Mouse (Mus musculus) kidney, embryonic 15.5 days (tissue): Measurements from ENCODE around the gene Nudt19. TPM values are rescaled to one million over a fixed set of nuclear protein-coding genes. Genes with fewer than 3 reads are reported as not detected.
A peak's percentile ranks its signal among the peaks of the same experiment; 100 is the strongest.

Experiments used
- ATAC-seq: fragments of 200-750 bp; cut with Nextera tagmentation; replicated peaks from 2 replicates; pipeline ENCODE4 v1.8.0; 2017; ENCODE audit warnings: moderate TSS enrichment; ENCODE audit not compliant: low FRiP score
- H3K27ac ChIP-seq: fragments of 300-500 bp; sonication (generic); 2 replicates; pipeline ENCODE4 v1.5.1; 2015; ENCODE audit warnings: mild to moderate bottlenecking, inconsistent platforms
- H3K27me3 ChIP-seq: fragments of 300-500 bp; sonication (generic); 2 replicates; pipeline ENCODE4 v1.6.1; 2015; ENCODE audit warnings: inconsistent platforms
- H3K36me3 ChIP-seq: fragments of 300-500 bp; sonication (generic); 2 replicates; pipeline ENCODE4 v1.6.1; 2015; ENCODE audit warnings: inconsistent platforms
- H3K4me1 ChIP-seq: fragments of 300-500 bp; sonication (generic); 2 replicates; pipeline ENCODE4 v1.6.1; 2015; ENCODE audit warnings: inconsistent platforms
- H3K4me2 ChIP-seq: fragments of 300-500 bp; sonication (generic); 2 replicates; pipeline ENCODE4 v1.6.1; 2015; ENCODE audit warnings: moderate library complexity, mild to moderate bottlenecking, inconsistent platforms
- H3K4me3 ChIP-seq: fragments of 300-500 bp; sonication (generic); replicated peaks from 2 replicates; pipeline ENCODE4 v1.5.1; 2015; ENCODE audit warnings: mild to moderate bottlenecking, inconsistent platforms
- H3K9ac ChIP-seq: fragments of 300-500 bp; sonication (generic); 2 replicates; pipeline ENCODE4 v1.6.1; 2015; ENCODE audit warnings: mild to moderate bottlenecking, inconsistent platforms
- H3K9me3 ChIP-seq: fragments of 300-500 bp; sonication (generic); replicated peaks from 2 replicates; pipeline ENCODE4 v1.6.1; 2016; ENCODE audit warnings: inconsistent platforms
- WGBS: fragments of 180-500 bp; shearing (Covaris S2); methylation state at CpG from one replicate; pipeline ENCODE4 v1.1.7; 2015; ENCODE audit warnings: mixed read lengths; 5-methylcytosine and 5-hydroxymethylcytosine counted together
- polyA plus RNA-seq: library from polyadenylated mRNA; unstranded; fragments of >200 nt; fragmentation: Nextera tagmentation; extraction: Ambion mirVana; gene quantifications from 2 replicates; pipeline ENCODE4 v1.2.1, GENCODE M21; 2015

Gene Nudt19
- 66.6 and 68.0 TPM in 2 replicates for polyA plus RNA-seq

DNA sequence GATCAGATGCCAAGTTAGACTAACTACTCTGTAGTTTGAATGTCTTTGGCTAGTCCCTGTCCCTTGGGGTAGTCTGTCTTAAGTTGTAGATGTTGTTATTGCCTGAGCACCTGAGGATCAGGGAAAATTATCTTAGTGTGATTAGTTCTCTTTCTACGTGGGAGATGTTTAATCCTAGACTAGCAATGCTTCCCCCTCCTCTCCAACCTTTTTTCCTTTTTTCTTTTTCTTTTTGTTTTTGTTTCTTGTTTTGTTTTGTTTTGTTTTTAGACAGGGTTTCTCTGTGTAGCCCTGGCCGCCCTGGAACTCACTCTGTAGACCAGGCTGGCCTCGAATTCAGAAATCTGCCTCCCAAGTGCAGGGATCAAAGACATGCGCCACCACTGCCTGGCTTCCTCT is at the start of gene Nudt19:
Nudt19 (minus strand) TSS at position 100 of the 399 bp plus-strand sequence.
- ATAC-seq = no peak
- H3K9me3 ChIP-seq = no peaks in the 10 kb centered on the region
- peaks cover 20% of the 10 kb centered on the region for H3K4me1 ChIP-seq
- peaks cover 6% of the 10 kb centered on the region for H3K36me3 ChIP-seq
- peak within 1 kb of the TSS; percentile 98 for H3K4me2 ChIP-seq
- H3K4me3 ChIP-seq = peak within 1 kb of the TSS; percentile 83
- peak within 1 kb of the TSS; percentile 98 for H3K27ac ChIP-seq
- 68% methylated on average over 4 of the region's 4 CpGs for WGBS
- peak within 1 kb of the TSS; percentile 86 for H3K9ac ChIP-seq
- no peaks in the 10 kb centered on the region for H3K27me3 ChIP-seq

GRCm38 (mm10) chr7:35602766-35603165 is 46.7 kb upstream of the Nudt19 start:
- no peak overlapping the region for H3K4me3 ChIP-seq
- H3K4me2 ChIP-seq = no peak overlapping the region
- peaks cover 58% of the 10 kb centered on the region for H3K36me3 ChIP-seq
- H3K4me1 ChIP-seq = no peaks in the 10 kb centered on the region
- WGBS = 97% methylated on average over 5 of the region's 5 CpGs
- H3K9me3 ChIP-seq = no peaks in the 10 kb centered on the region
- no peaks in the 10 kb centered on the region for H3K27me3 ChIP-seq
- no peak overlapping the region for H3K9ac ChIP-seq
- H3K27ac ChIP-seq = no peak overlapping the region
- no peak for ATAC-seq

DNA sequence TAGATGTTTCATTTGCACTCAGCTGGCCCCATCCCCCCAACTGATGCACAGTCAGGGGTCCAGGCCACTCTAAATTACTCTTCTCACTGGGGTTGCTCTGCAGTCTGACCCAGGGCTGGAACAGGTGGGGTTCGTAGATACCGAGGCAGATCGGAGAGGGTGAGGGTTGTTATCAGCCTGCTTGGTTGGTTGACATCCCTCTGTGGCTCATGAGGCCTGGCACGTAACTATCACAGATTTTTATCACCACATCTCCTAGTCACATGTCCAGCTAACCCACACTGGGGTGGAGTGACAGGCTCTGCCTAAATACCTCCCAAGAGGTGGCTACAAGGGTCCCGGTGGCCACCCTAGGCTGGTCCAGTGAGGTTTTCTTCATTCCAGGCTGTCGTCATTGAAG is 45.0 kb upstream of the Nudt19 start:
- H3K27me3 ChIP-seq = no peaks in the 10 kb centered on the region
- WGBS = 92% methylated on average over 6 of the region's 6 CpGs
- no peak overlapping the region for H3K27ac ChIP-seq
- H3K4me1 ChIP-seq = no peaks in the 10 kb centered on the region
- H3K9me3 ChIP-seq = no peaks in the 10 kb centered on the region
- no peak for ATAC-seq
- no peak overlapping the region for H3K9ac ChIP-seq
- no peak overlapping the region for H3K4me2 ChIP-seq
- H3K4me3 ChIP-seq = no peak overlapping the region
- H3K36me3 ChIP-seq = peaks cover 52% of the 10 kb centered on the region

DNA sequence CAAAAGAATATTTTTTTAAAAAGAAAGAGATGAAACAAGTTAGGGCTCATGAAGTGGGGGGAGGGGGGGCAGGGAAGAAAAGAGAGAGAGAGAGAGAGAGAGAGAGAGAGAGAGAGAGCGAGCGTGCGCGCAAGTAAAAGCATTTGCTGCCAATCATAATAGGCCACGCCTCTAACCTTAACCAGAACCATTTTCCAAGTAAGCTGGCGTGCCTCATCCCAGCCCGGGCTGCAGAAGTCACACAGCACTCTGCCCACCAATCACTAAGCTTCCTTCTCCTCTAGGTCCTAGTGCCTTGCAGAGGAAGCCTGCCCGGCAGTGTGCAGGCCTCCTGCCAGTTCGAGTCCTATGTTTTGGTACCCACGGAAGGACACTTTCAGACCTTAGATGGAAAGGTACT is 43.9 kb upstream of the Nudt19 start:
- Histone ChIP-seq H3K4me2 (no peak overlapping the region), H3K9ac (no peak overlapping the region), H3K4me3 (no peak overlapping the region), H3K9me3 (no peaks in the 10 kb centered on the region), H3K36me3 (peaks cover 58% of the 10 kb centered on the region), H3K27ac (no peak overlapping the region), H3K27me3 (no peaks in the 10 kb centered on the region), H3K4me1 (no peaks in the 10 kb centered on the region)
- no peak for ATAC-seq
- 95% methylated on average over 10 of the region's 10 CpGs for WGBS

DNA sequence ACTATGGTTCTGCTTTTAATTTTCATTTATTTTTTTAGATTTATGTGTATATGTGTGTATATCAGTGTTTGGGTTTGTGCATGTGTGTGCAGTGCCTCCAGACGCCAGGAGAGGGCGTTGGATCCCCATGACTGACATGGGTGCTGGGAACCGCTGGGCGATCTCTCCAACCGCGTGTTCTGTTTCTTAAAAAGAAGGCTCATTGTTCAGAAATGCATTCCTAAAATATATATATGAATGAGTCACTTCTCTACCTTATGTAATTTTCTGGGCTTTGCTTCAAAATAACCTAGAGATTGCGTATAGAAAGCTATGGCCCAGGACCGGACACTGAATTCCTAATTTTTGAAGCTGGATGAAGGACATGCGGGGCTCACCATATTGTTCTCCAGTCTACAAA is 43.4 kb upstream of the Nudt19 start:
- ATAC-seq = no peak
- H3K9me3 ChIP-seq = no peaks in the 10 kb centered on the region
- 92% methylated on average over 9 of the region's 9 CpGs for WGBS

GRCm38 (mm10) chr7:35594311-35594710 is 38.2 kb upstream of the Nudt19 start:
- H3K27ac ChIP-seq = no peak overlapping the region
- ATAC-seq = no peak
- WGBS = 91% methylated on average over 5 of the region's 5 CpGs
- no peaks in the 10 kb centered on the region for H3K4me1 ChIP-seq
- peaks cover 52% of the 10 kb centered on the region for H3K36me3 ChIP-seq
- no peaks in the 10 kb centered on the region for H3K9me3 ChIP-seq
- no peak overlapping the region for H3K9ac ChIP-seq
- no peak overlapping the region for H3K4me2 ChIP-seq
- no peaks in the 10 kb centered on the region for H3K27me3 ChIP-seq
- no peak overlapping the region for H3K4me3 ChIP-seq

More for the DNA sequence above, 43.4 kb upstream of the Nudt19 start:
- Histone ChIP-seq H3K36me3 (peaks cover 58% of the 10 kb centered on the region), H3K27ac (no peak overlapping the region), H3K9ac (no peak overlapping the region), H3K4me3 (no peak overlapping the region), H3K4me2 (no peak overlapping the region), H3K27me3 (no peaks in the 10 kb centered on the region), H3K4me1 (no peaks in the 10 kb centered on the region)

- H3K4me1 ChIP-seq = peaks cover 13% of the 10 kb centered on the region
- H3K4me2 ChIP-seq = no peak overlapping the region
- H3K27ac ChIP-seq = peak overlapping the region; percentile 51; the same call in 1 of the 2 replicates
- peaks cover 39% of the 10 kb centered on the region for H3K36me3 ChIP-seq
- ATAC-seq = no peak
- H3K27me3 ChIP-seq = no peaks in the 10 kb centered on the region
- H3K9me3 ChIP-seq = no peaks in the 10 kb centered on the region
- no peak overlapping the region for H3K4me3 ChIP-seq
- H3K9ac ChIP-seq = no peak overlapping the region
- 74% methylated on average over 10 of the region's 10 CpGs for WGBS
These were observed 34.7 kb upstream of the Nudt19 start for GRCm38 (mm10) chr7:35590731-35591191.

GRCm38 (mm10) chr7:35589485-35589884 is 33.4 kb upstream of the Nudt19 start:
- WGBS = 75% methylated on average over 7 of the region's 7 CpGs
- Histone ChIP-seq H3K4me2 (no peak overlapping the region), H3K27me3 (peaks cover 8% of the 10 kb centered on the region), H3K27ac (no peak overlapping the region), H3K9me3 (no peaks in the 10 kb centered on the region), H3K36me3 (peaks cover 27% of the 10 kb centered on the region), H3K4me3 (no peak overlapping the region), H3K4me1 (peaks cover 21% of the 10 kb centered on the region), H3K9ac (no peak overlapping the region)
- no peak for ATAC-seq

DNA sequence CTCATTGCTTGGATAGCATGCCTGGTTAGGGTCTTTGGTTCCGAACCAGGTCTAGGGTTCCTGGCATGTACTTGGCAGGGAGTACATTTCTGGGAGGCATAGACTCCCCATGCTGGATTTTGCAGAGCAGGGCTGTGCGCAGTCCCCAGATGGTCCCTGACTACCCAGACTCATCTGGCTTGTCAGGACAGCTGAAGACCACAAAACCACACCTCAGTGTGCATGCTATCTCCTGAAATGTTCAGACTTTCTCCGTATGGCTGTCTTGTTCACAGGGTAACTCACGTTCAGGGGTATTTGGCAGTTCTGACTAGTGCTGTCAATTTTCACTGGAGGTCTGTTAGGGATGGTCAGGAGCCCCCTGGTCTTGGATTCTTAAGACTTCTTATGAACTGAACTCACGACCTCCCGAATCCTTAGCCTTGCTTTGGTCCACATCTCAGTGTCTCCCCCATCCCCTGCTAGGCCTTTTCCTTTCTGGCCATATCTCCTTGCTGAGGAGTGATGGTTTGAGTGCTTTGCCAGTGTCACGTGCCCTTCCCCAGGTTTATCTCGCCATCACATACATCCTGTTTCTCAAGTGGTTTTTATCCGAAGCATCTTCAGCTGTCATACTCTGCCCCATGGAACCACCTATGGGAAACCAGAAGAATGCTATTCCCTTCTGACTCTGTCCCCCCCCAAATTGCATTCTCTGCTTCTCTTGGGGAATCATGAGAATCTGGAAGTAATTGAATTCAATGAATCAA is 32.8 kb upstream of the Nudt19 start:
- Histone ChIP-seq H3K27ac (no peak overlapping the region), H3K9me3 (no peaks in the 10 kb centered on the region), H3K4me3 (no peak overlapping the region), H3K4me2 (no peak overlapping the region), H3K9ac (no peak overlapping the region), H3K27me3 (peaks cover 14% of the 10 kb centered on the region), H3K4me1 (peaks cover 27% of the 10 kb centered on the region), H3K36me3 (peaks cover 23% of the 10 kb centered on the region)
- WGBS = 84% methylated on average over 9 of the region's 9 CpGs
- no peak for ATAC-seq

DNA sequence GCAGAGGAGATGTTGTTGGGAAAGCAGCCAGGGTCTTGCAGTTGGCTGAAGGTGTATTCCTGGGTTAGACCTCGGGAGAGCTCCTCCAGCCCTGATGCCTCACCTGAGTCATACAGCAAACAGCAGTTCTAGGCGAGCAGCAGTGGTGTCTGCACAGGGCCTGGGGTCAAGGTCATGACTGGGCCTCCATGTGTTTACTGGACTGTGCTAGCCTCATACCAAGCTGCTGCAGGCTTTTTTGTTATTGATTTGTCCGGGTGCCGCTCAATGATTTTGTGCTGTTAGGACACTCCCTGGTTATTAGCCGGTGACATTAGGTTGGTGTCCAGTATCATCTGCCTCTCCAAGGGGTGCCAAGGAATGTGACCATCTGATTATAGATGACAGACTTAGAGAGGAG is 31.6 kb upstream of the Nudt19 start:
- Histone ChIP-seq H3K4me2 (no peak overlapping the region), H3K9me3 (no peaks in the 10 kb centered on the region), H3K4me3 (no peak overlapping the region), H3K9ac (no peak overlapping the region), H3K27me3 (peaks cover 25% of the 10 kb centered on the region), H3K36me3 (peaks cover 12% of the 10 kb centered on the region), H3K27ac (no peak overlapping the region), H3K4me1 (peaks cover 27% of the 10 kb centered on the region)
- no peak for ATAC-seq
- 65% methylated on average over 5 of the region's 5 CpGs for whole genome bisulfite sequencing

DNA sequence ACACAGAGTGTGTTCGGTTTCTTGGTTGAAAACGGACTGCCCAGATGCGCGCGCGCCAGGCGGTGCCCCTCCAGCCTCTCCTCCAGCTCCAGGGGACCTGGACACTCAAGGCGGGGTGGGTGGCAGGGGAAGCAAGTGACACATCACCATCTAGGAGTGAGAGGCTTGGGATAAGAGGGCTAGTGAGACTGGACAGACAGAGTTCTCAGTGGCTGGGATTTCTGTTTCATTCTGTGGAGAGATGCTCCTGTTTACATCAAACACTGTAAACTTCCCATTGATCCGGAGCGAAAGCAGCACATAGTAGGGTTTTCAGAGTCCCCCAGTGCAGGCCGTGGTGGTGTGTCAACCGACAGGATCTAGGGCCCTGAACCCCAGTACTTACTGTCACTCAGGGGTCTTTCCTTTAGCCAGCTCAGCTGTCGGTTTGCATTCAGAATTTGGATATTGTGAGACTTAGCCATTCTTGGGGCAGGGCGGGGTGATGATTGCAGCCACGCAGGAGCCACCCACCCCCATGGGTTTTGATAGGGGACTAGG is 30.9 kb upstream of the Nudt19 start:
- no peak overlapping the region; the same call in 1 of the 2 replicates for H3K27ac ChIP-seq
- peak overlapping the region; percentile 84 for H3K9ac ChIP-seq
- H3K4me2 ChIP-seq = peak overlapping the region; percentile 92
- H3K4me3 ChIP-seq = peak overlapping the region; percentile 92
- H3K27me3 ChIP-seq = peaks cover 33% of the 10 kb centered on the region
- H3K36me3 ChIP-seq = peaks cover 5% of the 10 kb centered on the region
- H3K4me1 ChIP-seq = peaks cover 27% of the 10 kb centered on the region
- no peaks in the 10 kb centered on the region for H3K9me3 ChIP-seq
- 25% methylated on average over 15 of the region's 15 CpGs for WGBS
- ATAC-seq = no peak

- Histone ChIP-seq H3K27me3 (peaks cover 40% of the 10 kb centered on the region), H3K4me2 (peak within 1 kb of the TSS; percentile 92), H3K27ac (peak within 1 kb of the TSS; percentile 90), H3K4me1 (peaks cover 27% of the 10 kb centered on the region), H3K4me3 (peak within 1 kb of the TSS; percentile 92), H3K9ac (peak within 1 kb of the TSS; percentile 84), H3K9me3 (no peaks in the 10 kb centered on the region), H3K36me3 (no peaks in the 10 kb centered on the region)
- peak; percentile 98 for ATAC-seq
- WGBS = under 1% methylated on average over 49 of the region's 49 CpGs
These were observed 30.2 kb upstream of the Nudt19 start, which contains the start of gene Ankrd27 for GRCm38 (mm10) chr7:35586055-35586905. Ankrd27 (plus strand) TSS chr7:35586244.
